Mouse (Mus musculus): Measurements from ENCODE around the gene Relb. TPM values are rescaled to one million over a fixed set of nuclear protein-coding genes. Genes with fewer than 3 reads are reported as not detected.
"Not testable (repeated sequence)": the region's sequence is repeated elsewhere in the genome, so short reads cannot be mapped to it uniquely, and the experiment has no call there.

Gene Relb
- total RNA-seq, 2 experiments from 2014 or later = 5.1 to 7.9 TPM

DNA sequence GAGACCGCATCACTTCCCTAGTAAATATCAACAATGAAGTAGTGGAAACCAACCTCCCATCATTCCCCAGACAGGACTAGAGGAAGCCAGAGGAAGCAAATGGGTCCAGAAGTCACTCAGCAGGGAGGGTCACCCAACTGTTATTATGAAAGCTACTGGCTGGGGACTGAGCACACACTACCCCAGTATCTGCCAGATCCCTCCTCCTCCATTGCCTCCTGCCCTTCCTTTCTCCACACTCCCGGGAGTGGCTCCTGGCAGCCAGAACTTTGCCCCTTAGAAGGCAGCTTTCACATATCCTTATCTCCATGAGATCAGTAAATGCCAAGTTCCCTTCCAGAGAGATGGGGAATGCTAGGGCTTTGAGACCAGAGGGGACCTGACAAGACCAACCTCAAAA is 5.8 kb downstream of the Relb start:
- Histone ChIP-seq H3K27ac (no peak overlapping the region), H3K4me3 (no peak overlapping the region)
- no peak for TF ChIP-seq CTCF (IDR thresholded peaks at IDR 0.05)
- DNase-seq = no peak
- intact Hi-C loops (cut with DNase I) = no loop called here

GRCm38 (mm10) chr7:19622241-19622640 is 7.0 kb downstream of the Relb start:
- no peak for DNase-seq
- Histone ChIP-seq H3K4me3 (no peak overlapping the region), H3K27ac (no peak overlapping the region)
- intact Hi-C loops (cut with DNase I) = no loop called here
- TF ChIP-seq CTCF (IDR thresholded peaks at IDR 0.05) = no peak

DNA sequence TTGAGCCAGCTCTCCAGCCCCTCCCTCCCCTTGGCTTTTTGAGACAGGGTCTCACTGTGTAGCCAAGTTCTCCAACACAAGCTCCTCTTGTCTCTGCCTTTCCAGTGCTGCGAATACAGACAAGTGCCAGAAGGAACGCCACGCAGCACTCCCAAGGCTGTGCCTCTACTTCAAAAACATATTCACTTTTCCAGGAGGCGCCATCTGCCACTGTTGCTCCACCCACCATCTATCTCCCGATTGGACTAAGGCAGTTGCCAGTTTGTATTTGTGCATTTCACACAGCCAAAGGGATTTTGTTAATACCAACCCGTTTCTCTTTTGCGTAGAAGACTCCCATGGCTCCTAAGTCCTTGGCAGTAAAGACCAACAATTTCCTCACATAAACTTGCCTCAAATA is 8.4 kb downstream of the Relb start:
- intact Hi-C loops (cut with DNase I) = no loop called here
- Histone ChIP-seq H3K4me3 (no peak overlapping the region), H3K27ac (no peak overlapping the region)
- DNase-seq = no peak
- no peak for TF ChIP-seq CTCF (IDR thresholded peaks at IDR 0.05)

- intact Hi-C loops (cut with DNase I) = loop anchor here (1.0 to 5.0 kb wide), 3 partner anchors 28 to 116 kb away; partner anchors contain the start of genes Gemin7 and Zfp296
- peak; percentile 67 for DNase-seq
- Histone ChIP-seq H3K4me3 (peak overlapping the region; percentile 31), H3K27ac (no peak overlapping the region; the same call in 1 of the 2 replicates)
- TF ChIP-seq CTCF (IDR thresholded peaks at IDR 0.05) = peak; percentile 86
Observed at GRCm38 (mm10) chr7:19619004-19619801, 10.0 kb downstream of the Relb start.

DNA sequence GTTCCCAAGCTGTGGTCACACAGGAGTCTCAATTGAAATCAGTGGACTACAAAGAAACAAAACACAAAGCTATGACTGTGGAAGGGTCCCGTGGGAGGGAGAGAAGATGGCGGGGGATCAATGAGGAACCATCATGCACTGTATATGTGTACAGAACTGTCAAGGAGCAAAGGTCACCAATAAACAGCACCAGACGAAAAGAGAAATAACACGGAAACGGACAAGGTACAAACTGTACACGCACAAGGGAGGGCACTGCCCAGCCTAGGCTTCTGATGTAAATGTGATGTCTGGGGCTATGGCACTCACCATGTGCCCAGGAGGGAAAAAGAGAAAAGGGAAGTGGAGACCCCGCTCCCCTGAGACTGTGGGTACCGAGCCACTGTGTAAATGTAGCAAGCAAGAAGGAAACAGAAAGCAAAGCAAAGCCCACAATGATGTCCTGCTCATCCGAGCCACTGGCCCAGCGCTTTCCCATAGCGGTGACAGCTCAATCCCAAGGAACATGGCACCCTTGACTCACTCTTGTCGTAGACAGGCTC is 14.1 kb downstream of the Relb start:
- H3K4me3 ChIP-seq = no peak overlapping the region
- TF ChIP-seq CTCF (IDR thresholded peaks at IDR 0.05) = no peak
- DNase-seq = no peak
- no peak overlapping the region for H3K27ac ChIP-seq
- intact Hi-C loops (cut with DNase I) = loop anchor here (5.0 kb wide), 1 partner anchor 38 kb away; the partner anchor contains the start of genes Gemin7 and Zfp296

DNA sequence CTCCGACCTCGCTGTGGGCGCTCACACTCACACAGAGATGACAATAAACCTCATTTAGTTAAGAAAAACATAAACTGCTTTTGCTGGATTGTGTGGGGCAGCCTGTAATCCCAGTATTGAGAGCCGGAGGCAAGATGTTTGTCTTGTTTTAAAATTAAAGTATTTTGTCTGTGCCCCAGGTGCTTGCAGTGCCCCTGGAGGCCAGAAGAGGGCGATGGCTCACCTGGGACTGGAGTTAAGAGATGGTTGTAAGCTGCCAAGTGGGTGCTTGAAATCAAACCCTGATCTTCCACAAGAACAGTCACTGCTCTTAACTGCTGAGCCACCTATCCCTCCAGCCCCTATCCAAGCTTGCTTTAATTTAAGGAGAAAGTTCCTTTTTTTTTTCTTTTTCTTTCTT is 18.3 kb downstream of the Relb start:
- peak; percentile 26; the same call in 1 of the 2 replicates for TF ChIP-seq CTCF (IDR thresholded peaks at IDR 0.05)
- intact Hi-C loops (cut with DNase I) = no loop called here
- H3K4me3 ChIP-seq = no peak overlapping the region
- DNase-seq = no peak
- no peak overlapping the region for H3K27ac ChIP-seq

DNA sequence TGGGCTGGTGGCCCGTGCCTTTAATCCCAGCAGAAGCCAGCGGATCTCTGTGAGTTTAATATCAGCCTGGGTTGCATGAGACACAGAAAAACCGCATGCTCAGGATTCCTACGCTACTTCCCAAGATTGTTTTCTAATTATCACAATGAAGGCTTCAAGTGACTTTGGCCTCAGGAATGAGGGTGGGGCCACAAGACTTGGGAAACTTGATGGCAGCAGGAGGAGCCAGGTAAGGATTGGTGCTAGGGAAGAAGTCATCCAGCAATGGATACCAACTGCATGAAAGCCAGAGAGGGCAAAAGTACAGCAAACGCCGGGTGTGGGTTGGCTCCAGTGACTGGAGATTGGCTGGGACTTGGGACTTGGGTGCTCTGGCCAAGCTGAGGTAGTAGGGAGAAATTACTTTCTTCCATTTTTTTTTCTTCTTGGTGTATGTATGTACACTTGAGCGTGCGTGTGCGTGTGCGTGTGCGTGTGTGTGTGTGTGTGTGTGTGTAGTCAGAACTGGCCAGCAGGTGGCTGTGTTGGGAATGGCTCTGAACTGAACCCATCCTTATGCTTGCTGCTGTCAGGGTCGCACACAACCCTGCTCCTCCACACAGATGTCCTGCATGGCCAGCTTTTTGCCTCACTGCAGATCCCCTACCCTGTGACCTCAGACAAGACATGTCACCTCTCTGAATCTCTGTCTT is 19.5 kb downstream of the Relb start:
- no peak for TF ChIP-seq CTCF (IDR thresholded peaks at IDR 0.05)
- Histone ChIP-seq H3K27ac (no peak overlapping the region), H3K4me3 (no peak overlapping the region)
- intact Hi-C loops (cut with DNase I) = no loop called here
- no peak for DNase-seq

GRCm38 (mm10) chr7:19607291-19607690 is 21.9 kb downstream of the Relb start:
- intact Hi-C loops (cut with DNase I) = no loop called here
- H3K4me3 ChIP-seq = no peak overlapping the region
- no peak for DNase-seq
- H3K27ac ChIP-seq = no peak overlapping the region
- no peak for TF ChIP-seq CTCF (IDR thresholded peaks at IDR 0.05)

DNA sequence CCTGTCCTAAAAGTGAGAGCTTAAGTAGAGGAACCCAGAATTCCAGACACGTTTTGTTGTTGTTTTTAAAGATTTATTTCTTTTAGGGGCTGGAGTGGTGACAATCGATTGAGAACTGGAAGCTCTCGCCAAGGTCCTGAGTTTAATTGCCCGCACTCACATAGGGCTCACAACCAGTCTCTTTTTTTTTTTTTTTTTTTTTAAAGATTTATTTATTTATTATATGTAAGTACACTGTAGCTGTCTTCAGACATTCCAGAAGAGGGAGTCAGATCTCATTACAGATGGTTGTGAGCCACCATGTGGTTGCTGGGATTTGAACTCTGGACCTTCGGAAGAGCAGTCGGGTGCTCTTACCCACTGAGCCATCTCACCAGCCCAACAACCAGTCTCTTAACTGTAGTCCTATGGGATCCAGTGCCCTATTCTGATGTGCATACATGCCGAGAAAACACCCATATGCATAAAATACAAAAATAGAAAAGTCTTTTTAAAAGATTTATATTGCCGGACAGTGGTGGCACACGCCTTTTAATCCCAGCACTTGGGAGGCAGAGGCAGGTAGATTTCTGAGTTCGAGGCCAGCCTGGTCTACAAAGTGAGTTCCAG is 24.5 kb downstream of the Relb start:
- intact Hi-C loops (cut with DNase I); DNase-seq: not testable (repeated sequence)
- H3K4me3 ChIP-seq = peak overlapping the region; percentile 86
- H3K27ac ChIP-seq = peak overlapping the region; percentile 93

- Histone ChIP-seq H3K4me3 (peak within 1 kb of the TSS; percentile 86), H3K27ac (peak within 1 kb of the TSS; percentile 93)
- no peak for TF ChIP-seq CTCF (IDR thresholded peaks at IDR 0.05)
- peak; percentile 98 for DNase-seq
- intact Hi-C loops (cut with DNase I) = no loop called here
Observed at GRCm38 (mm10) chr7:19603849-19604605, 25.2 kb downstream of the Relb start, which contains the start of gene Clasrp. TSS of gene Clasrp (minus strand) at chr7:19604486.

- H3K27ac ChIP-seq = no peak overlapping the region
- peak overlapping the region; percentile 86 for H3K4me3 ChIP-seq
- no peak for TF ChIP-seq CTCF (IDR thresholded peaks at IDR 0.05)
- DNase-seq = no peak
- intact Hi-C loops (cut with DNase I) = no loop called here
Observed at GRCm38 (mm10) chr7:19603055-19603454, 26.2 kb downstream of the Relb start.

DNA sequence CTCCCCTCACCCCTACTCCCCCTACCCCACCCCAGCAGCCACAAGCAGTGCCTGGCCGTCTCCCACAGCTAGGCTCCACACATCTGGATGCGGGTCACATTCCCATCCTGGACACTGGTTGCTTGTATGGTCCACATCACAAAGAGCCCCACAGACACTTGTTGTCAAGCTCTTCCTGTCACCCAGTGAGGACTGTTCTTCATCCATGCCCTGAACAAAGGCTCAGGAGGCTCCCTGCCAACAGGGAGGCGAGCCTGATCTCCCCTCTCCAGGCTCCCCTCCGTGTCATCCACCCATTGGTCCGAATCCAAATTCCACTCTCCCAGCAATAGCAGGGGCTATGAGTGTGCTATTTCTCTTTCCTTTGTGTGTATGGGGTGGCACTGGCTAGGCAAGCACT is 28.7 kb downstream of the Relb start:
- Histone ChIP-seq H3K27ac (no peak overlapping the region), H3K4me3 (no peak overlapping the region)
- DNase-seq = no peak
- no peak for TF ChIP-seq CTCF (IDR thresholded peaks at IDR 0.05)
- intact Hi-C loops (cut with DNase I) = no loop called here

Data from gastrocnemius, adult 2 months (tissue).